In genomic region chr11:3850746-3851277, GRCm38 (mm10) we compare ENCODE assay signal across 21 mouse cellular contexts. TPM values are rescaled to one million over a fixed set of nuclear protein-coding genes. Genes with fewer than 3 reads are reported as not detected.
"Had no signal": no experiment of that assay in that cellular context is flagged by ENCODE, and none has a peak within 500 bp of the region (broad histone marks: within the 10 kb centered on the region; RNA-seq: fewer than 3 reads in every experiment).

No protein-coding gene starts in this region.

- H3K27ac ChIP-seq: intestine, embryonic 15.5 days; limb, embryonic 12.5 days; liver, embryonic 13.5 days; lung, embryonic 15.5 days; macrophage; midbrain, embryonic 15.5 days; neural tube, embryonic 12.5 days; stomach, embryonic 15.5 days had no signal

- DNase-seq: kidney, adult 18-20 months; kidney, postnatal 14 days; liver; liver, embryonic 13.5 days; liver, postnatal 0 days; lung, postnatal 14 days; retina, postnatal 1 day; right cerebral cortex, postnatal 4 days; spleen, adult 18-20 months; thymus, adult 18-20 months; thymus, postnatal 14 days had no signal

- H3K9ac ChIP-seq: intestine, embryonic 15.5 days; limb, embryonic 12.5 days; liver, embryonic 13.5 days; liver, postnatal 0 days; lung, embryonic 15.5 days; midbrain, embryonic 15.5 days; neural tube, embryonic 12.5 days; stomach, embryonic 15.5 days had no signal

- H3K9me3 ChIP-seq: intestine, embryonic 15.5 days; liver, embryonic 13.5 days; lung, embryonic 15.5 days; midbrain, embryonic 15.5 days; stomach, embryonic 15.5 days had no signal

- H3K4me1 ChIP-seq: intestine, embryonic 15.5 days; limb, embryonic 12.5 days; liver, embryonic 13.5 days; lung, embryonic 15.5 days; midbrain, embryonic 15.5 days; neural tube, embryonic 12.5 days; stomach, embryonic 15.5 days had no signal

- H3K4me3 ChIP-seq: intestine, embryonic 15.5 days; limb, embryonic 12.5 days; liver, embryonic 13.5 days; lung, embryonic 15.5 days; midbrain, embryonic 15.5 days; neural tube, embryonic 12.5 days; stomach, embryonic 15.5 days had no signal

- H3K27me3 ChIP-seq: intestine, embryonic 15.5 days; limb, embryonic 12.5 days; liver, embryonic 13.5 days; lung, embryonic 15.5 days; midbrain, embryonic 15.5 days; neural tube, embryonic 12.5 days; stomach, embryonic 15.5 days had no signal

- ATAC-seq: intestine, embryonic 15.5 days; liver, postnatal 0 days; midbrain, embryonic 15.5 days had no signal

- H3K4me2 ChIP-seq: intestine, embryonic 15.5 days; limb, embryonic 12.5 days; liver, embryonic 13.5 days; lung, embryonic 15.5 days; midbrain, embryonic 11.5 days; midbrain, embryonic 15.5 days; neural tube, embryonic 12.5 days; stomach, embryonic 15.5 days had no signal

- H3K36me3 ChIP-seq: intestine, embryonic 15.5 days; limb, embryonic 12.5 days; liver, embryonic 13.5 days; lung, embryonic 15.5 days; midbrain, embryonic 15.5 days; neural tube, embryonic 12.5 days; stomach, embryonic 15.5 days had no signal

RNA-seq across cellular contexts. Expression of gene Osbp2, which starts 12.9 kb away (rescaled TPM):
- total RNA-seq: monocyte, adult 5-6 weeks; neutrophil, adult 5-6 weeks had no signal
- polyA plus RNA-seq: liver, postnatal 0 days had no signal

RNA-seq across cellular contexts. Expression of gene 4921536K21Rik, which starts 44.1 kb away (rescaled TPM):
- total RNA-seq: monocyte, adult 5-6 weeks had no signal
- polyA plus RNA-seq: liver, embryonic 13.5 days; liver, postnatal 0 days had no signal
